Mouse (Mus musculus) kidney, embryonic 16.5 days (tissue): ENCODE results near the gene Gm20388. TPM values are rescaled to one million over a fixed set of nuclear protein-coding genes. Genes with fewer than 3 reads are reported as not detected.

Experiments
- ATAC-seq: fragments of 200-750 bp; cut with Nextera tagmentation; 2 replicates; pipeline ENCODE4 v1.8.0; 2017; ENCODE audit warnings: moderate TSS enrichment; ENCODE audit not compliant: low FRiP score, low TSS enrichment
- H3K27ac ChIP-seq: fragments of 300-500 bp; sonication (generic); 2 replicates; pipeline ENCODE4 v1.5.1; 2014; ENCODE audit warnings: low read length
- H3K27me3 ChIP-seq: fragments of 300-500 bp; sonication (generic); 2 replicates; pipeline ENCODE4 v1.6.1; 2014; ENCODE audit warnings: low read length, control low read depth, mixed read lengths; ENCODE audit not compliant: insufficient read depth
- H3K36me3 ChIP-seq: fragments of 300-500 bp; sonication (generic); 2 replicates; pipeline ENCODE4 v1.6.1; 2014; ENCODE audit warnings: low read length, control low read depth, mixed read lengths; ENCODE audit not compliant: insufficient read depth
- H3K4me1 ChIP-seq: fragments of 300-500 bp; sonication (generic); 2 replicates; pipeline ENCODE4 v1.6.1; 2014; ENCODE audit warnings: low read length, control low read depth, mixed read lengths; ENCODE audit not compliant: insufficient read depth
- H3K4me2 ChIP-seq: fragments of 300-500 bp; sonication (generic); replicated peaks from 2 replicates; pipeline ENCODE4 v1.6.1; 2014; ENCODE audit warnings: low read depth, low read length
- H3K4me3 ChIP-seq: fragments of 300-500 bp; sonication (generic); 2 replicates; pipeline ENCODE4 v1.5.1; 2014; ENCODE audit warnings: mild to moderate bottlenecking, low read length
- H3K9ac ChIP-seq: fragments of 300-500 bp; sonication (generic); replicated peaks from 2 replicates; pipeline ENCODE4 v1.6.1; 2014; ENCODE audit warnings: low read length
- H3K9me3 ChIP-seq: fragments of 300-500 bp; sonication (generic); 2 replicates; pipeline ENCODE4 v1.6.1; 2016; ENCODE audit warnings: low read length, control low read depth
- WGBS: fragments of 180-500 bp; shearing (Covaris S2); extraction: QIAGEN DNeasy Blood & Tissue Kit; methylation state at CpG from one replicate; pipeline ENCODE4 v1.1.7; 2014; 5-methylcytosine and 5-hydroxymethylcytosine counted together
- polyA plus RNA-seq: library from polyadenylated mRNA; unstranded; fragments of >200 nt; fragmentation: Nextera tagmentation; extraction: Ambion mirVana; gene quantifications from 2 replicates; pipeline ENCODE4 v1.2.1, GENCODE M21; 2015

Gene Gm20388
- polyA plus RNA-seq, 1 experiment from 2014 or later, result 7.7 TPM

DNA sequence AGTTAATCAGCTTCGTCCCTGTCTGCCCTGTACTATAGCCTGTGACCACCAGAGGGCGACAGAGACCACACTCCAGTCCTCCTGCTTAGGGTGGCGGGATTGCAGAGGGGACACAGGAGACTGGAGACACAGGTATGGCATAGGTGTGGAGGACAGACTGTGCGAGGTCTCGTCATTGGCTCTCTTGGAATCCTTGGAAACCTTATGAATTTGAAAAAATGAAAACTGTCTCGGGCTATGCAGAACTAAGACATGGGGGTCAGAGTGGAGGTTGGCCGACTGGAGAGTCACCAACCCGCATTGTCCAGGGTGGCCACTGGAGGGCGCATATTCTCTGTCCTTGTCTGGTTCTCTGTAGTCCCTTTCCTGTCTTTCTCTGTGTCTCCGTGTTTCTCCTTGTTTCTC, 268.4 kb downstream of the Gm20388 start:
- Histone ChIP-seq H3K36me3 (no peaks in the 10 kb centered on the region), H3K9me3 (no peaks in the 10 kb centered on the region), H3K4me3 (peak overlapping the region; percentile 29), H3K9ac (no peak overlapping the region), H3K27ac (no peak overlapping the region), H3K27me3 (peaks cover 12% of the 10 kb centered on the region; the same call in 1 of the 2 replicates), H3K4me1 (peaks cover 28% of the 10 kb centered on the region), H3K4me2 (peak overlapping the region; percentile 55)
- WGBS, result under 1% methylated on average over 10 of the region's 10 CpGs
- peak; percentile 55 for ATAC-seq

DNA sequence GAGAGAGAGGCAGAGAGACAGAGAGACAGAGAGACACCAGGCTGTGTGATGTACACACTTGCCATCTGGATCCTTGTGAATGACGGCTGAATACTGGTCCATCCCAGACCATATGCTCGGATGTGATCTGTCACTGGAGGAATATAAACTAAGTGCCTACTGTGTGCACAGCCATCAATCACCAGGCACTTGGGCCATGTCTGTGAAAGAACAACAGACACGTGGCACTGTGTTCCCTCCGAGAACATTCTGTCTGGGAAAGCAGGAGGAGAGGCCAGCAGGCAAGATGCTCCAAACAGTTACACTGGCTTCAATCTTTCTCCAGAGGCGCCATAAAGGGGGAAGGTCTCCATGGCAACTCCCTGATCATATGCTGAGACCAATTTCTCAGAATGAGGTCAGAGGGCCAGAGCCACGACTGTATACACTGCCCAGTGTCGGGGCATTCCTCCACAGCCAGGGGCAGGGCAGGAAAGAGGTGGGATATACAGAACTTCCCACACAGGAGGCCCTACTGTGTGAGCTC, 269.9 kb downstream of the Gm20388 start:
- no peaks in the 10 kb centered on the region for H3K36me3 ChIP-seq
- no peak overlapping the region for H3K4me2 ChIP-seq
- H3K9ac ChIP-seq, result no peak overlapping the region
- WGBS, result 55% methylated on average over 7 of the region's 7 CpGs
- H3K9me3 ChIP-seq, result no peaks in the 10 kb centered on the region
- H3K27ac ChIP-seq, result no peak overlapping the region
- H3K27me3 ChIP-seq, result peaks cover 5% of the 10 kb centered on the region; the same call in 1 of the 2 replicates
- no peak overlapping the region for H3K4me3 ChIP-seq
- H3K4me1 ChIP-seq, result peaks cover 43% of the 10 kb centered on the region
- no peak for ATAC-seq

DNA sequence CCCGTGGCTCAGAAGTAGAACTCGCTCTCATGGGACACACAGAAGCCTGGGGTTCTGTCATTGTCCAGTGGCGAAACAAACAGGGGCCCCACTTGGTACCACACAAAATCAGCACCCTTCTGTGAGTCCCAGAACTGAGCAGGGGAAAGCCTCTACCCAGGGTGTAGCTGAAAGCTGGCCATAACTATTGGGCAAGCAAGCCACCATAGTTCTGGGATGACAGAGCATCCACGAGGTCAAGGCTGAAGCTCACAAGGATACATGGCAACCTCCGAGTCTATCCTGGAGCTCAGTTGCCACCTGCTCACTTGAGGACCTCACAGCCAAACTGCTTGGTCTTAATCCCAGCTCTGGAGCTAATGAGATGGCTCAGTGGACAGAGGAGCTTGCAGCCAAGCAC, 270.6 kb downstream of the Gm20388 start:
- no peak overlapping the region for H3K4me2 ChIP-seq
- H3K27ac ChIP-seq, result no peak overlapping the region
- no peaks in the 10 kb centered on the region; the same call in 1 of the 2 replicates for H3K27me3 ChIP-seq
- H3K4me3 ChIP-seq, result no peak overlapping the region
- peaks cover 47% of the 10 kb centered on the region for H3K4me1 ChIP-seq
- no peaks in the 10 kb centered on the region for H3K36me3 ChIP-seq
- no peak for ATAC-seq
- H3K9ac ChIP-seq, result no peak overlapping the region
- H3K9me3 ChIP-seq, result no peaks in the 10 kb centered on the region
- WGBS, result 88% methylated on average over 5 of the region's 5 CpGs

DNA sequence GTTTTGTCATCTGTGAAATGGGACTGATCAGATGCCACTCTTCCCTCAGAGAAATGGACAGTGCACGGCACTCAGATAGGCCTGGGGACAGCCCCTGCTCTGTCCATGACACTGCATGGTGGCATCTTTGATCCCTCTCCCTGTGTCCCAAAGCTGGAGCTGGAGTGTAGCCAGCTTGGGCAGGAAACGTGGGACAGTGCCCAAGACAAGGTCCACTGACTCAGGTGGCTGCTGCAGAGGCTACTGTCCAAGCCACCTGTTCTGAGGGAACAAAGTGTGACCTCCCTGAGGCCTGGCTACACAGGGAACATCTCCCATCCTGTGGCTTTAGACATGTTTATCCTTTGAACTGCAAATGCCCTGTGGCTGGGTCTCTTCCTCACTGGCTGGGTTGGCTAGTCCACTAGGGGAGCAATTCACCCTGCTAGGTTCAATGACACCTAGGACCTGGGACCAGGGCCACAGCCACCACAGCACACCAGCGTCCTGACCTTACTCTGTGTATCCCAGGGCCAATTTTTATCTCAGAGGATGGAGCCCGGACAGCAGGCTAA, 271.3 kb downstream of the Gm20388 start:
- H3K4me1 ChIP-seq, result peaks cover 47% of the 10 kb centered on the region
- no peak overlapping the region for H3K4me3 ChIP-seq
- H3K4me2 ChIP-seq, result no peak overlapping the region
- H3K9ac ChIP-seq, result no peak overlapping the region
- no peaks in the 10 kb centered on the region for H3K9me3 ChIP-seq
- no peaks in the 10 kb centered on the region for H3K36me3 ChIP-seq
- H3K27me3 ChIP-seq, result no peaks in the 10 kb centered on the region; the same call in 1 of the 2 replicates
- WGBS, result 74% methylated on average over 4 of the region's 4 CpGs
- ATAC-seq, result no peak
- H3K27ac ChIP-seq, result no peak overlapping the region

DNA sequence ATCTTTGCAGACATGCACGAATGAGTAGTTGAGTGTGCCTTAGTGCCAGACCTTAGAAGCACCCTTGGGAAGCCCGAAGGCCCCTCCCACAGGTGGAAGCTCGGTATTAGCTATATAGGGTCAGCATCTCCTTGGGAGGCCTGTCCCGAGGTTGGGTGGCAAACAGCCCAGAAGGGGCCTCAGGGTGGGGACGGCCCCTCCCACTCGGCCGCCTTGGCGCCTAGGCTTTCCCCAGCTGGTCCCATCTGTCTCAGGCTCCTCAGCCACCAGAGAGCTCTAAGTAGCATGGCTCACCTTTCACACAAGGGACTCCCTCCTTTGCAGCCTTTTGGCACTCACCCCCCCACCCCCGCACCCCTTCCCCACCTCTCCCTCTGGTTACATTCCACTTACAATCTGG, 273.7 kb downstream of the Gm20388 start:
- 15% methylated on average over 8 of the region's 9 CpGs for WGBS
- Histone ChIP-seq H3K4me2 (no peak overlapping the region; the same call in 1 of the 2 replicates), H3K27me3 (no peaks in the 10 kb centered on the region), H3K4me3 (no peak overlapping the region), H3K9ac (no peak overlapping the region), H3K36me3 (no peaks in the 10 kb centered on the region), H3K27ac (peak overlapping the region; percentile 17; the same call in 1 of the 2 replicates), H3K4me1 (peaks cover 42% of the 10 kb centered on the region), H3K9me3 (no peaks in the 10 kb centered on the region)
- no peak for ATAC-seq

DNA sequence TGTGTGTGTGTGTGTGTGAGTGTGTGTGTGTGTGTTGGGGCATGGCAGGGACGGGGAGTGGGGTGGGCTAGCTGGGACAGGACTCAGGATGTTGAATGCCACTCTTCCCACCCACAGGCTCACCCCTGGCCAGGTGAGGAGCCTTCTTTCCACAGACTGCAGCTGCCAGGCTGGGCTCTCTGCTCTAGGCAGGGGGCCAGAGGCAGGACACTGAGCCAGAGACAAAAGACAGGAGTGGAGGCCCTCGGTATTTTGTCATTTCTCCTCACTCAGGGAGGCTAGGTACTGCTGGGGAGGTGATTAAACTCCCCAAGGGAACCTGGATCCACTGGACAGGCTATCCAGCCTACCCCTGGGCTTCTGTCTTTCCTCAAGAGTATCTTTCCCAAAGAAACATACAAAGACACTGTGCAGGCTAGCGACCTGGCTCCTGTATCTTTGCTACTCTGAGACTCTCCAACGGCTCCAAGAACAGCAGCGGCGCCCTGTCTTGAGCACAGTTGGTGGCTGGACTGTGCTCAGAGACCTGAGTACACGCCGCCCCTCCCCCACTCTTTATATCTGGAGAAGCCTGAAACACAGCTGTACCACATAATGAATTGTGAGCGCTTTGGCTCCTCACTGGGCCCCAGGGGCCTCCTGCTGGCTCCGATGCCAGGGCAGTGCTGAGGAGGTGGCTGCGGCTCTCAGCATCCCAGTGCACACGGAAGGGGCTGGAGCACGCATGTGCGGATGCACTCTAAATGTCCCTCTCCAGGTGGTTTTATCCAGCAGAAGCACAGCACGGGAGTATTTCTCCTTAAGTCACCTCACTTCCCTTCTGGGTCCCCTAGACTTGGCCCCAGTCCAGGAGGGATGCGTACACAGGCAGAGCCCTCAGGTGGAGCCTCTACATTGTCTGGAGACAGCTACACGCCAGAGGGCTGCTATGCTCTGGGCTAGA, 274.5 kb downstream of the Gm20388 start:
- WGBS, result 16% methylated on average over 17 of the region's 17 CpGs
- Histone ChIP-seq H3K9ac (0 out of 2 replicates have a peak overlapping the region, but pooled peaks have one; percentile 37), H3K4me2 (no peak overlapping the region; the same call in 1 of the 2 replicates), H3K9me3 (no peaks in the 10 kb centered on the region), H3K36me3 (no peaks in the 10 kb centered on the region), H3K27me3 (no peaks in the 10 kb centered on the region), H3K4me1 (peaks cover 48% of the 10 kb centered on the region), H3K27ac (peak overlapping the region; percentile 29; the same call in 1 of the 2 replicates), H3K4me3 (no peak overlapping the region)
- no peak; the same call in 1 of the 2 replicates for ATAC-seq

DNA sequence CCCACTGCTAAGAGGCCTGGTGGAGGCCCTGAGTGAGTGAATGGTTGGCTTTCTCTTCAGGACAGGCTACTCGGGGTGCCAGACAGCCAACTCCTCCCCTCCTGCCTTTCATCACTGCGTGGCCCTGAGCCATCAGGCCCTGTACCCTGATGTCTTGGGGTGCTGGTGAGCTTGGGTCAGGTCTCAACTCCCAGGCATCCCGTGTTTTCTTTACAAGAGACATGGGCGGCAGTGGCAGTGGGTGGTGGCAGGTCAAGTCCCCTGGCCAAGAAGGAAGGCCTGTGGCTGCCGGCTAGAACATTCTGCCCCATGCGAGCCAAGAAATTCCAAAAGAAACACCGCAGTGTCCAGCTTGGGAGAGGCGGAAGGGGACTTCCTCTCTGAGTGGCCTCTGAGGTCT, 275.8 kb downstream of the Gm20388 start:
- Histone ChIP-seq H3K4me3 (no peak overlapping the region), H3K27ac (no peak overlapping the region), H3K4me2 (no peak overlapping the region), H3K9ac (no peak overlapping the region), H3K9me3 (no peaks in the 10 kb centered on the region), H3K27me3 (no peaks in the 10 kb centered on the region), H3K4me1 (peaks cover 59% of the 10 kb centered on the region), H3K36me3 (no peaks in the 10 kb centered on the region)
- no peak for ATAC-seq
- 63% methylated on average over 8 of the region's 8 CpGs for WGBS

DNA sequence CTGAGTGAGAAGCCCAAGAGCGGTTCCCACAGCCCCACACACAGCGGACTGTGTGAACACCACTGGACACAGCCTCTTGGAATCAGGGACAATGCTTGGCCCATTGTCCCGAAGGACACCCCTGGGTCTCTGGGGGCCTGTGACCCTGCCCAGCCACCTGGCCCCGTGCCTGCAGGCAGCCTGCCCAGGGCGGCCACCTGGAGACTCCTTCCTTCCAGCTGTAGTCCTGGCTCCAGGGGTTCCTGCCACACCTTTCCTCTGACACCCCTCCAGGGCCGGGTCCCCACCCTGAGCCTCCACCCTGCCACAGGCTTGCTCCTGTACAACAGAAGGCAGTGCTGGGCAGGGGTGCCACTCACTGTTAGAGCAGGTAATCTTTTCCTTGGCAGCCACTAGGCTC, 277.9 kb downstream of the Gm20388 start:
- no peaks in the 10 kb centered on the region; the same call in 1 of the 2 replicates for H3K9me3 ChIP-seq
- H3K9ac ChIP-seq, result no peak overlapping the region
- H3K27ac ChIP-seq, result no peak overlapping the region
- H3K36me3 ChIP-seq, result no peaks in the 10 kb centered on the region
- no peak for ATAC-seq
- H3K4me3 ChIP-seq, result no peak overlapping the region
- WGBS, result 86% methylated on average over 6 of the region's 6 CpGs
- H3K4me2 ChIP-seq, result no peak overlapping the region
- peaks cover 62% of the 10 kb centered on the region for H3K4me1 ChIP-seq
- H3K27me3 ChIP-seq, result no peaks in the 10 kb centered on the region

DNA sequence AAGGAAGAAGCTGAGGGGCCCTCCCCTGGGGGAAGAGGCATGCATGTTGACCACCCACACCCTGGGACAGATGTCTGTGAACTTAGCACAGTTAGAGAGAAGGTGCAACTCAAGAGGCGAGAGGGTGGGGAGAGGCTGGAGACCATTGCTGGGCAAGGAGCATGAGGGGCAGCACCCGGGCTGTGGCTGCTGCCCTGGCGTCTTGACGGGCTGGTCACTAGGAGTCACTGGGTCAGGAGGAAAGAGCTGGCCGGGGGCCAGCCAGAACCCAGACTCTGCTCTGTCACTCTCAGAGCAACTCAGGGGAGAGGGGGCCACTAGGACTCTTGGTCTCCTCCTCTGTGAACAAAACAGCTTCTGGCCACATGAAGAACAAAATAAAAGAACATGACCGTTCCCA, 278.8 kb downstream of the Gm20388 start:
- Histone ChIP-seq H3K4me1 (peaks cover 56% of the 10 kb centered on the region), H3K27me3 (no peaks in the 10 kb centered on the region)

More for the DNA sequence above, 278.8 kb downstream of the Gm20388 start:
- no peaks in the 10 kb centered on the region; the same call in 1 of the 2 replicates for H3K9me3 ChIP-seq
- ATAC-seq, result no peak
- no peak overlapping the region; the same call in 1 of the 2 replicates for H3K9ac ChIP-seq
- no peak overlapping the region for H3K4me3 ChIP-seq
- 65% methylated on average over 6 of the region's 6 CpGs for WGBS
- no peak overlapping the region for H3K27ac ChIP-seq
- no peaks in the 10 kb centered on the region for H3K36me3 ChIP-seq
- H3K4me2 ChIP-seq, result no peak overlapping the region
